Mouse (Mus musculus) T-cell, adult 2 months (primary cell): ENCODE measurements around the gene Ing2.

Source experiments
- DNase-seq: peaks from one replicate; pipeline ENCODE4 v3.0.0; 2022; ENCODE audit warnings: low spot score

Ing2 gene

DNA sequence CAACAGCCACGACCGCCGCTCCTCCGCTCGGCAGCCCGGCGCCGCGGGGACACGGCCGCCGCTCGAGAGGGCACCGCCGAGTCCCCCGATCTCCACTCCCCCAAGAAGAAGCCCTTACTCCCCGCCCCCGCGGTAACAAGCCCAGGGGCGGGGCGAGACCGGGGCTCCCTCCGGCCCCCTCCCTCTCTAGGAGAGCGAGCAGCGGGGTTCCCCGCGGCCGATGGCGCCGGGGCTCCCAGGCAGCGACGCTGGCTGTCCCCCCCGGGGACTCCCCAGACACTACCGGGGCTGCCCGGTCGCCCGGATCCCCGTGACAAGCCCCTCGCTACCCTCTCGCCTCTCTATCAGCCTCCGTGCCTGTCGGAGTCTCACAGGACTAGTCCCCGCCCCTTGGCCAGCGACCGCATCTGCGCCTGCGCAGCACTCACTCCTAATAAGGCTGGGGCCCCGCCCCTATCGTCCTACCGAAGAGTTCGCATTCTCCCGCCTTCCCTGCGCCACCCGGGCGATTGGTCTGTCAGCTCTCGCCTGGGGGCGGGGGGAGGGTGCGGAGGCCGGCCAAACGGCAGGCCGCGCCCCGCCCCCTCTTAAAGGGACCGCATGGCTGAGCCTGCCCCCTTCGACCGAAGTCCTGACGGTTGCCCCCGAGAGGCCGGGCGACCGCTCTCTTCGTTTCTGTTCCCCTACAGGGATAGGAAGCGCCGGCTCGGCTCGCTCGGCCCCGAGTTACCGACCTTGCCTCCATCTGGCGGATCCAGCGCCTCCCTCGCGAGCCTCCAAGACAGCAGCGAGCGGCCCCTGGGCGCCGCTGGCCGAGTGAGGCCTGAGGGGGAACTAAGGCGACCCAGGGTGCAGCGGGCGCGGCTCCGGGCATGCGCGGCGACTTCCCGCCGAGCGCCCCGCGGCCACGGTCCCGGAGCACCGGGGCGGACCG is at the start of gene Ing2:
Ing2 (minus strand) TSS at position 780 of the 934 bp plus-strand sequence.
- DNase-seq: peak; percentile 100

DNA sequence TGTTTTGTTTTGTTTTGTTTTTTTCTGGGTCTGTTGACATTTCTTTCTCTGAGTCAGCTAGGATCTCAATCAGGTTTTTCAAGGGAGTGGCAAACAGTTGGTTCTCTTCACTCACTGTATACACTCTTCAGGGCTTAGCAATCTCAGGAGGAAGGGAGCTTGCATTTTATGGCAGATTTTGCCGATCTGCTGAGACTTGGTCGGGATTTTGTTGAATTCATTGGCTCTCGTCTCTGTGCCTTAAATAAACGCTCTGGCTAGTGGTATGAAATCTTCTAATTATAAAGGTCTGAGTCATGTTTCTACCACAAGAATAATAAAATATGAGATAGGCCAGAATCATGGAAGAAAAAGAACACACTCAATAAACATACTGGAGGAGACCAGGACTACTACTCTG is 46.3 kb upstream of the Ing2 start:
- DNase-seq: no peak

DNA sequence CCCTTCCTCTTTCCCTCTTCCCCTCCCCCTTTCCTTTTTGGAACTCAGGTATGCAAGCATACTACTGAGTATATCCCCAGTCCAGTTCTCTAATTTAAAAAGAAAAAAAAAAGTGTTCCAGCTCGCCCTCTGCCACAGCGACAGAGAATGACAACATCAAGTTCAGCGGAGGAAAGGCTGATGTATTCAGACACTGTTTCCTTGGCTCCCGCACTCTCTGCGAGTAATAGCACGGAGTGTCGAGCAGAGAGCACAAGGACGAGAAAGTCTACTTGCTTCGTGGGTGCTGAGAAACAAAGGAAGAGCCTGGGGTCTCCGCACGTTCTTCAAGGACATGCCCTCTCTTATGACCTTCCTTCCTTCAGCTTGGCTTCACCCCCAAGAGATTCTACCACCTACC is 43.3 kb upstream of the Ing2 start:
- no peak for DNase-seq

- DNase-seq: peak; percentile 96
These were observed 38.7 kb upstream of the Ing2 start, which contains the start of gene Cdkn2aip for GRCm38 (mm10) chr8:47713761-47714745. Gene Cdkn2aip, minus strand, starts transcription at chr8:47713932.

DNA sequence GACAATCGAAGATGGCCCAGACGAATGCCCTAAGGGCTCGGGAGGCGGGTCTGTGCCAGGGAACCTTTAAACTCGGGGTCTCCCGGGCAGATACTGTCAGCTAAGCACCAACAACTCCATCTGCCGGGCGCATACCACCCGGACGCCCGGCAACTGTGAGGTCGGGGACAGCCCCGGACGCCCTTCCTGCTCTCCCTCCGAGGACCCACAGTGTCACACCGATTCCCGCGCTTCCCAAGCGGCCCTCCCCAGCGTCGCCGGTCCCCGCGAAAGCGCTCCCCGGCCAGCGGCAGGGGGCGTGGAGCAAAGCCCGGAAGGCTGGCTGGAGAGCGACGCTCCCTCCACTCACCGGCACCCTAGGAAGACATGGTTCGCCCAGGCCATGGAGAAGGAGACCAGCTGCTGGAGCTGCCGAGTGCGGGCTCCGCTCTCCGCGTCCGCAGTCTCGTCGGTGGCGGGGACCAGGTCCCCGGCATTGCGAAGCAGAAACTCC is 37.9 kb upstream of the Ing2 start:
- peak; percentile 47 for DNase-seq

DNA sequence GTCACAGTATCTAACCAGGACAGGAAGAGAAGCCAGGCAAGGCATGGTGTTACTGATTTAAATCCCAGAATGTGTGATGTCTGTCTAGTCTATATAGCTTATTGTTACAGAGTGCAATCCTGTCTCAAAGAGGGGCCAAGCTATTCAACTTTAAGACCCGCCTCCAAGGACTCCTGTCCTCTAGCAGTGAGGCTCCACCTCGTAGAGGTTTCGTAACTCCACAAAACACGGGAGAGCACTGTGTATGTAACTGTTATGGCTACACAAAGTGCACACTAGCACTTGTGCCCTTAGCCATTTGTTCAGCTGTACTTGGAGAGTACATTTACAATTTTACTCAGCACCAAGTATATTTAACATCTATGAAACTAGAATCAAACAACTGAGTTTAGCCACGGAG is 32.8 kb upstream of the Ing2 start:
- no peak for DNase-seq

DNA sequence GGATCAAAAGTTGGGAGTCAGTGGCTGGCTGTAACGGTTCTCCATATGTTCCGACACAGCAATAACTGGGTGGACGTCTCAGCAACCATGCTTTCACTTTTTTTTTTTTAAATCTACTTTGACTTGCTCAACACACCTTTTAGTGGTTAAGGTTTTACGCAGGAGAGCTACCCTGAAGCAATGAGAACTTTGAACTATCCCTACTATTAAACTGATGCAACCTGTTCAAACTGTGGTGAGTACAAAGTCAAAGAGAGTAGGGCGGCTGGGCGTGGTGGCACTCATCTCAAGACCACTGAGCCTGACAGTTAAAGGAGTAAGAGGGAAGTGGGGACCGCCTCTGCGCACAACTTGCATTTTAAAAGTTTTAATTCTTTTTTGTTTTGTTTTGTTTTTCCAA is 31.4 kb upstream of the Ing2 start:
- DNase-seq: no peak

DNA sequence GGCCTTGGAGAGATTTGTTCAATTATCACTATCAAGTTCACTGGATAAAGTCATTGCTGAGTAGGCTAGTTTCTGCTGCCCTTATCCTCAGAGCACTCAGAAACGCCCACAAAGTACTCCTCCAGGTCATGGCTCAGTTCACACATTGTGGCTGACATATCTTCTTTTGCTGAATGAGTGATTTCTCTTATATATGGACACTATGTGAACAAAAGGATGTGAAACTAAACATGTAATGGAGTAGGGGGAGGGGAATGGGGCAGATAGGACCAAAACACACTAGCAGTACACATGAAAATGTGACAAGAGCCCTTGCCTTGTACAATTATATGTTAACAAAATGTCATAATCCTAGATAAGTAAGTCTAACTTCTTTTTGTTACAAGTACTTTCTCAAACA is 27.0 kb upstream of the Ing2 start:
- DNase-seq: no peak

DNA sequence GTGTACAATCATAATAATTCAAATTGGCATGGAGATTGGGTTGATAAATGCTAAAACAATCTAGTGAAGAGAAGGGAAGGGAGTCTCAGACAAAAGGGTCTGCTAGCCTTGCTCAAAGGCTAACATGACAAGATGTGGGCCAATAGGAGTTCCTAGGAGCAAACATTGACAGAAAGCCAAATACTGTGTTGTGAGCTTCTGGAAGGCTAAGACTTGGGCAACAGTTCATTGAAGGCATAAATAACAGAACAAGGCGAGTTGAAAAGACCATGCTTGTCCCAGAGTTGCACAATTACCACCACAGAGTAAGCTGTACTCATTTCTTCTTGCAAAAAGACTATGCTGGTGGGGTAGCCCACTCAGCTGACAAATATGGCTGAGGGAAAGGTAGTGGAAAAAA is 22.3 kb upstream of the Ing2 start:
- no peak for DNase-seq

- no peak for DNase-seq
These were observed 20.2 kb upstream of the Ing2 start for GRCm38 (mm10) chr8:47695431-47696105.

DNA sequence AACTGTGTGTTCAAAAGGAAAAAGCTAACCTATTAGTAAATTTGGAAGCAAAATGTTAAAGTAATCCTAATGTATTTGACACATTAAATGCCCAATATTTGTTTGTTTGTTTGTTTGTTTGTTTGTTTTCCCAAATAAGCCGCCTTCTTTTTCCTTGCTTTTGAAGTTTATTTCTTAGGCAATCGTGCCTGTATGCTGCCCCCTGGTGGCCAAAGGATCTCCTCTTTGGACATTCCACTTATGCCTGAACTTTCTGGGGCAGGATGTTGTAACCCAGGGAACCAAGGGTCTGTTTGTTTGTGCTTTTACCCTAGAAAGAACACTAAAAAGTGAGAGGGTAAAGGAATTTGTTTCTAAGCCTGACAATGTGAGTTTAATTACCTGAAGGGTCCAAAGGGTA is 17.8 kb upstream of the Ing2 start:
- peak; percentile 62 for DNase-seq

DNA sequence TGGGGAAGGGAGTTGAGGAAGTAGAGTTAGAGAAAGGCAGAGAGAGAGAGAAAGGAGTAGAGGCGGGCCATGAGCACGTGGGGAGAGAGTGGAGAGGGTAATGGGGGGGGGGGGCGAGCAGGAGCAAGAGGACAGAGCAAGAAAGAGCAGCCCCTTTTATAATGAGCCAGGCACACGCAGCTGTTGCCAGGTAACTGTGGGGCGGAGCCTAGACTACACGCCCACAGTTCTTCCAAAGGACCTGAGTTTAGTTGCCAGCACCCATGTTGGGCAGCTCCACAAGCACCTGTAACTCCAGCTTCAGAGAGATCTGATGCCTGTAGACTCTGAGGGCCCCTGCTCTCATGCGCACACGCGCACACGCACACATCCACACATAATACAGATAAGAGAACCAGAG is 16.5 kb upstream of the Ing2 start:
- DNase-seq: no peak

- no peak for DNase-seq
These were observed 15.9 kb upstream of the Ing2 start for GRCm38 (mm10) chr8:47691303-47691702.

DNA sequence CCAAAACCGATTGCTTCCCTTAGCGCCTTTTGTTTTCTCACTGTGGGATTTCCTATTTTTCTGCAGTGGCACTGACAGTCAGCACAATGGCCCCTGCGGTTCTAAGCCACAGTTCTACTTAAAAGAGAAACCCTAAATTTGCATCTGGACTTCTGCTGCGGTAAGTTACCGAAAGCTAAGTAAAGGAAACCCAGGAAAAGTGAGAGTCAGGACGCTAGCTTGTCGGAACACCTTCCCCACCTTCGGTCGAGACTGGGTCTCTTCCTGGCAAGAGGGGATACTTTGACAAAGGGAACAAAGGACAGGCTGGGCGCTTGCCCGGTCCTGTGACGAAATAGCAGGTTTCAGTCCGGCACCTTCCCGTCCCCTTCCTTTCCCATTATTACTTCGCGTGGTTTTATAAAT is 15.3 kb upstream of the Ing2 start:
- no peak for DNase-seq

DNA sequence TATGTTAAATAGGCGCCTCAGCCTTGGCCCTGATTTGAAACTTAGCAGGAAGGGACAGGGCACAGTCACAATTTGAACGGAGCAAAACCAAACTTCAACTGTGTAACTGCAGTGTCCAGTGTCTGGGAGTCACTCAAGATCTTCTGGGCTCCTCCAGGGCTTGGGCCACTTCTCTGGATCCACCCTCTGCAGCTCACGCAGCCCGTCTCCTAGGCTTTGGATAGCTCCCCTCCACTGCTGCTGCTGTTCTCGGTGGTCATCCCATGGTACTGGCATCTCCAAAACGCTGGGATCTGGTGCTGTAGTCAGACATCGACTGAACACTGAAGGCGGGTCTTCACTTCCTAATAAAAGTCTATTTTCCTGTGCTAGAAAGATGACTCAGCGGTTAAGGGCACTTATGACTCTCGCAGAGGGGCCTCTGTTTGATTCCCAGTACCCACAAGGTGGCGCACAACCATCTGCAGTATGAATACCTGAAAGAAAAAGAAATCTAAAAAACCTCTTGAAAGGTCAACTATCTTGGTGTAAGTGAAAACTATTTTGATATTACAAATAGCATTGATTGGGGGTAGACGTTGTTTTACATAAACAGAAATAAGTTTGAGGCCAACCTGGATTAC is 14.5 kb upstream of the Ing2 start:
- DNase-seq: peak; percentile 14

- no peak for DNase-seq
These were observed 9.1 kb upstream of the Ing2 start for GRCm38 (mm10) chr8:47684441-47684840.

DNA sequence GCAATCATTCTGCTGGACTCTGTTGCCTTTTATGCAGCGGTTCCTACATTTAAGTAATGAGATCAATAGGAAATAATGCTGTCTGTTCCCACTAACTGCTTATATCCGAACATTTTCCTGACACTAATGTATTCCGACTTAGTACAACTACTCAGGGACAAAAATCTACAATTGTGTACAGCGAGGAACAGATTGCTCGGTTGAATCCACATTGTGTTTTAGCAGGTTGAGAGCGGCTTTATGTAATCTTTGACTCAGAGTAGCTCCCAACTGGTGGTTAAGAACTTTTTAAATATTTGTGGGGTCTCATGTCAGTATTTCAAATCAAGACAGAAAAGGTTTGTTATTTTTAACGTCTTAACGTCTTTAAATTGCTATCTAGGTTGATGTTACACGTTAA is 8.6 kb upstream of the Ing2 start:
- no peak for DNase-seq

GRCm38 (mm10) chr8:47680306-47680705 is 5.0 kb upstream of the Ing2 start:
- no peak for DNase-seq

GRCm38 (mm10) chr8:47679603-47680002 is 4.2 kb upstream of the Ing2 start:
- no peak for DNase-seq

GRCm38 (mm10) chr8:47676631-47677030 is 1.3 kb upstream of the Ing2 start:
- no peak for DNase-seq

DNA sequence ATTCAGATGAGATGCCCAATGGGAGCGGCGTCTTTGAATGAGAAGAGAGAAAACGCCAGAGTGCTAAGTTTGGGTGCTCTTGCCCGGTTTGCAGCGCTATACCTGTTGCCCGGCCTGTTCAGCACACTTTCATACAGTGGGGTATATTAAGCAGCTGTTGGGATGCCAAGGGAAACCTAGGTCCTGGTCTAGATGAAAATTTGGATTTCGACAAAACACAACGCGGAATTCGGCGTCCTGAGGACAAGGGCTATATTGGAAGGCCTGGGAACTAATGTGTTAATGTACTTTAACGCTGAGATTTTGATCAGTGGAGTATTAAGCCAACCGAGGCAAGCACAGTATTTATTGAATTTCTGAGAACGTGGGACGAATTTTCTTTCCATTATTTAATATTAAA is 868 bp upstream of the Ing2 start:
- DNase-seq: no peak
